9 mouse cellular contexts compared by ENCODE assay signal in the genomic region with DNA sequence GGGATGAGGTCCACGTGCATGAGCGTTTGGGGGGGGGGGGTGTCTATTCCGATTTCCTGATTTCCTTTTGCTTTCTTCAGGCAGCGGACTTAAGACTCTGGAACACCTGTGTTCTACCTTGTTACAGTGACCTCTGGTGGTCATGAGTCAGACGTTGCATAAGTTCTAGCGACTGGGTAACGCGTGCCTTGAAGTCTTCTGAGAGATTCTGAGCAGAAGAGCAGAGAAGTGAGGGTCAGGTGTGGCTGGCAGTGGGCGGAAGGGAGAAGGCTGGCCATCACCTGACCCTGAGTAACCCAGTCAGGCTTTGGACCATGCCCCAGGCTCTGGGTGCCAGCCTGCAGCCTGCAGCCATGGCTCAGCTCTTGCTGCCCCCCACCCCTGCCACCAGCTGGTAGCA.
A peak's percentile ranks its signal among the peaks of the same experiment; 100 is the strongest.
DNase-seq lines count a peak whose midpoint lies in the region; TF ChIP-seq lines count a peak whose summit lies in the region.
"Had no signal": no experiment of that assay in that cellular context is flagged by ENCODE, and none has a peak within 500 bp of the region (broad histone marks: within the 10 kb centered on the region; RNA-seq: fewer than 3 reads in every experiment).

No protein-coding gene starts in this region.

- peak; percentile 61 for TF ChIP-seq CTCF in gastrocnemius, adult 2 months (IDR thresholded peaks at IDR 0.05)

- H3K27ac ChIP-seq in gastrocnemius, adult 2 months = no peak overlapping the region
- H3K27ac ChIP-seq: embryonic facial prominence, embryonic 13.5 days had no signal

- no peak overlapping the region for H3K4me3 ChIP-seq in gastrocnemius, adult 2 months
- H3K4me3 ChIP-seq: embryonic facial prominence, embryonic 13.5 days had no signal

- intact Hi-C loops in gastrocnemius, adult 2 months (cut with DNase I) = loop anchor here (2.0 kb wide), 1 partner anchor 46 kb away; no protein-coding TSS in a partner anchor
- intact Hi-C loops in gastrocnemius, postnatal 14 days (cut with DNase I; ENCODE audit: low total_unique reads) = no loop called here
- intact Hi-C loops in left cerebral cortex, postnatal 10 days (cut with DNase I) = no loop called here

- DNase-seq in gastrocnemius, adult 2 months = no peak
- no peak for DNase-seq in gastrocnemius, postnatal 14 days
- DNase-seq in 3T3-L1 (ENCODE audit: low read depth, low spot score) = peak; percentile 19
- peak; percentile 63 for DNase-seq in cerebellum, adult 8-10 months
- DNase-seq in kidney, postnatal 25 days = peak; percentile 55 to 71
- no peak for DNase-seq in right cerebral cortex, postnatal 36 days (ENCODE audit: low spot score in 2 of 2)
- DNase-seq in ovary, postnatal 10 days (ENCODE audit: low spot score) = no peak
- DNase-seq in left cerebral cortex, postnatal 10 days (ENCODE audit: extremely low spot score in 1 of 2, low spot score in 2 of 2) = no peak

Comparison
In these comparisons a context has a peak if more than half of its experiments do, and no peak if none do; other contexts are left out.
1. DNase-seq: peak in 3T3-L1 (single experiment), cerebellum, adult 8-10 months (single experiment) and kidney, postnatal 25 days (2 of 2); none in gastrocnemius, adult 2 months (single experiment), gastrocnemius, postnatal 14 days (single experiment), right cerebral cortex, postnatal 36 days (0 of 2), ovary, postnatal 10 days (single experiment) and left cerebral cortex, postnatal 10 days (0 of 2).